Mouse (Mus musculus): ENCODE data around the gene Il10rb.

DNA sequence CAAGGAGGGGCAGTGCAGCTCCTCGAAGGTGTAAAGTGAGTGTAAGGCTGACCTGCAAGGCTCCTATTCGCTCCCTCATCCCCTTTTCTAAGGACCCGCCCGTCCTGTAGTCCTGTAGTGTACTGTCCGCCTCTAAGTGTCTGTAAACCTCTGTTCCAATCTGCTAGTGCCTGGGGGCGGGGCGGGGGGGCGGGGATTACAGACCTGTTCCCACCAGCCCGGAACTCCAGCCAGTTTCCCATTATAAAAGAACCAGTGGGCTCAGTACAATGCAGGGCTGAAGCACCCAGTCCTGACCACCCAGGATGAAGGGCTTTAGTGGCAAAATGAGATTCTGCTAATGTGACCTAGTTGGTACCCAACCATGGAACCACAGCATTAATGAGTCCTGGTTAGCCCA, 27.0 kb upstream of the Il10rb start:
- TF ChIP-seq POLR2A (IDR thresholded peaks at IDR 0.05; ENCODE audit: borderline replicate concordance, extremely low read depth, low read depth, low read length), result no peak
- no peak for TF ChIP-seq CTCF (IDR thresholded peaks at IDR 0.05; ENCODE audit: insufficient read depth, low read length)

Measured in lung, adult 2 months (tissue).